Mouse (Mus musculus): ENCODE measurements around the gene Ints3. TPM values are rescaled to one million over a fixed set of nuclear protein-coding genes. Genes with fewer than 3 reads are reported as not detected.

Gene Ints3
- polyA plus RNA-seq, 1 experiment from 2014 or later: 31.5 TPM

DNA sequence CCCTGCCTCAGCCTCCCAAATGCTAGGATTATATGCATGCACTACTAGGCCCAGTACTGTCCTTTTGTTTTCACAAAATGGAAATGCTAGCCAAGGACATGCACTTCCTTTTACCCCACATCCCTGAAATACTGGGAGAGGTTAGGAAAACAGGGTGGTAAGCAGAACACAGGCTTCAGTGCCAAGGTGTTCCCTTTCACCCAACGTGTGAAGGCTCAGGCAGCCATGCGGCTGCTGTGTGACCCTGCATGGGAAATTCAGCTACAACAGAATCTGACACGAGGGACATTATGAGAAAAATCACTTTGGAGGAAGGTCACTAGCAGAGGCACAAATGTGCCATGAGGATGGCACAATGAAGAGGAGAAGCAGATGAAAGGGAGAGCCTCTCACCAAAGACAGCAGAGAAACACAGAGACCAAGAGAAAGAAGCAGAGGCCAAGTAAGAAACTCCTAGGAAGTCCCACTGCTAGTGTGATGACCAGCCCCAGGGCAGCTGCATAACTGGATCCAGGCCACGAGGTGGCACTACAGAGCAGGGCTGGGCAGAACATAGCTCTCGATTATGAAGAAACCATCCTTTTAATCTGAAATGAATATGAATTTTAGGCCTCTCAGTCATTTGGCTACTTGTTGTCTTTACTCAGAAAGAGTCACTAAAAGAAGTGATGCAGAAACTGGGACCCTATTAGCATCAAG is 21.0 kb downstream of the Ints3 start:
- peaks cover 84% of the 10 kb centered on the region for H3K36me3 ChIP-seq
- no peak overlapping the region for H3K4me3 ChIP-seq (replicated peaks)
- no peak overlapping the region for H3K4me2 ChIP-seq
- H3K4me1 ChIP-seq: no peaks in the 10 kb centered on the region
- peak overlapping the region; percentile 11; the same call in 1 of the 2 replicates for H3K27ac ChIP-seq (replicated peaks)
- ATAC-seq (ENCODE audit: low FRiP score): no peak
- whole genome bisulfite sequencing: 47% methylated on average over 5 of the region's 5 CpGs
- H3K9me3 ChIP-seq (replicated peaks): no peaks in the 10 kb centered on the region
- no peak overlapping the region for H3K9ac ChIP-seq (replicated peaks)
- H3K27me3 ChIP-seq (replicated peaks): no peaks in the 10 kb centered on the region

GRCm38 (mm10) chr3:90408721-90409120 is 24.7 kb downstream of the Ints3 start:
- H3K4me3 ChIP-seq (replicated peaks): no peak overlapping the region
- H3K27ac ChIP-seq (replicated peaks): no peak overlapping the region
- peaks cover 88% of the 10 kb centered on the region for H3K36me3 ChIP-seq
- H3K4me1 ChIP-seq: no peaks in the 10 kb centered on the region
- WGBS: 92% methylated on average over 3 of the region's 3 CpGs
- H3K9me3 ChIP-seq (replicated peaks): no peaks in the 10 kb centered on the region
- H3K9ac ChIP-seq (replicated peaks): no peak overlapping the region
- H3K27me3 ChIP-seq (replicated peaks): no peaks in the 10 kb centered on the region
- H3K4me2 ChIP-seq: no peak overlapping the region
- no peak for ATAC-seq (ENCODE audit: low FRiP score)

- Histone ChIP-seq H3K9me3 (replicated peaks) (no peaks in the 10 kb centered on the region), H3K36me3 (peaks cover 96% of the 10 kb centered on the region), H3K27me3 (replicated peaks) (no peaks in the 10 kb centered on the region), H3K4me2 (no peak overlapping the region), H3K27ac (replicated peaks) (no peak overlapping the region), H3K4me1 (no peaks in the 10 kb centered on the region), H3K9ac (replicated peaks) (no peak overlapping the region), H3K4me3 (replicated peaks) (no peak overlapping the region)
- no peak for ATAC-seq (ENCODE audit: low FRiP score)
- 97% methylated on average over 5 of the region's 5 CpGs for WGBS
Measured at GRCm38 (mm10) chr3:90406414-90406813, 27.0 kb downstream of the Ints3 start.

DNA sequence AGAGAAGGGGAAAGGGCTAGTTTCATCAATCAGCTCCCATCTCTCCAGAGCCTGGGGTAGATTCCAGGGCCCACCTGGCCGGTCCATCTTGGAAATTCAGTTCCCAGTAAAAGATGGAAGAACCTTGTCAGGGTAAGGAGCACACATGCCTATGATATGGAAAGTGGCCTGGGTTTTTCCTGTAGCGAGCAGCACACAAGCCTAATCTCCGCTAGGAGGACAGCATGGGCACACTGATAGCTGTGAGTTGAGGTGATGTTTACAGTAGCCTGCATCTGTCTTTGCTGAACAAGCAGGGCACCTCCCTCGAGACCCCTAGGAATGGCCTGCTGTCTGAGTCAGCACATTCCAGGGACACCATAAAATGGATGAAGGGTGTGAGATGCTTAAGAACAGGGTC is 28.8 kb downstream of the Ints3 start:
- Histone ChIP-seq H3K4me1 (no peaks in the 10 kb centered on the region), H3K9ac (replicated peaks) (no peak overlapping the region), H3K4me3 (replicated peaks) (no peak overlapping the region), H3K36me3 (peaks cover 97% of the 10 kb centered on the region), H3K9me3 (replicated peaks) (no peaks in the 10 kb centered on the region), H3K4me2 (no peak overlapping the region), H3K27ac (replicated peaks) (no peak overlapping the region), H3K27me3 (replicated peaks) (no peaks in the 10 kb centered on the region)
- WGBS: 77% methylated on average over 4 of the region's 4 CpGs
- no peak for ATAC-seq (ENCODE audit: low FRiP score)

GRCm38 (mm10) chr3:90404121-90404520 is 29.3 kb downstream of the Ints3 start:
- Histone ChIP-seq H3K36me3 (peaks cover 97% of the 10 kb centered on the region), H3K9ac (replicated peaks) (no peak overlapping the region), H3K4me2 (no peak overlapping the region), H3K27ac (replicated peaks) (no peak overlapping the region), H3K4me3 (replicated peaks) (no peak overlapping the region), H3K27me3 (replicated peaks) (no peaks in the 10 kb centered on the region), H3K9me3 (replicated peaks) (no peaks in the 10 kb centered on the region), H3K4me1 (no peaks in the 10 kb centered on the region)
- ATAC-seq (ENCODE audit: low FRiP score): no peak
- 92% methylated on average over 3 of the region's 3 CpGs for WGBS

DNA sequence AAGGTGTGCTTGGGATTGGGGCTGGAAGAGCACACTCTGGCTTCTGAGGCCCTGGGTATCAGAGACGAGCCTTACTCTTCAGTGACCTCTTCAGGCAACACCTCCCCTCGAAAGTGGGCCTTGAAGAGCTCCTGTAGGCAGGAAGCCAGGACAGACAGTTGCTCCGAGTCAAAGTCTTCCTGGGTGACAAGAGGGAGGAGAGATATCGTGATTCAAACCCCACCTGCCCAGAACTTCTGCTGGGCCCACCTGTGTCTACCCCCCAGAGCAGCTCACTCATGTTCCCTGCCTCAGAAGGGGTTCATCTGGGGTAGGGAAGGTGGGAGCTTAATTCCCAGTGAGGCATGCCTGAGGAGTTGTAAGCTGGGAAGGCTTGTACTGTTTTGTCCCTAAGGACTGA is 32.4 kb downstream of the Ints3 start:
- H3K27ac ChIP-seq (replicated peaks): no peak overlapping the region
- ATAC-seq (ENCODE audit: low FRiP score): no peak
- no peaks in the 10 kb centered on the region for H3K27me3 ChIP-seq (replicated peaks)
- no peak overlapping the region for H3K4me2 ChIP-seq
- no peaks in the 10 kb centered on the region for H3K9me3 ChIP-seq (replicated peaks)
- H3K4me1 ChIP-seq: no peaks in the 10 kb centered on the region
- H3K36me3 ChIP-seq: peaks cover 90% of the 10 kb centered on the region
- WGBS: 88% methylated on average over 4 of the region's 4 CpGs
- no peak overlapping the region for H3K9ac ChIP-seq (replicated peaks)
- no peak overlapping the region for H3K4me3 ChIP-seq (replicated peaks)

DNA sequence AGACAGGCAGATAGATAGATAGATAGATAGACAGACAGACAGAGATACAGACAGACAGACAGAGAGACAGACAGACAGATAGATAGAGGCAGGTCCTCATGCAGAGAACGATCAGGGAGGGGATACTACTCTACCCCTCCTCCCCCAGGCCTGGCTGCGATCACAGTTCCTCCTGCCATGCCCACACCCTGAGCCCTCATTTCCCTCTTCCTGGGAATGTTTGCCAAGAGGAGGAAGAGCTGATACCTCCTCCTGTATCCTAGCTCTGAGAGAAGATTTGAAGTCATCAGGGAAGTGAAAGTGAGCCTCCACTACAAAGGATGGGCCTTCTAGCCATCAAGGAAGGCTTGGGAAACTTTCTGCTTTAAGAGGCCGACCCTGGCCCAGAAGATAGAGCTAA is 37.8 kb downstream of the Ints3 start:
- H3K36me3 ChIP-seq: peaks cover 86% of the 10 kb centered on the region
- 93% methylated on average over 3 of the region's 3 CpGs for WGBS

DNA sequence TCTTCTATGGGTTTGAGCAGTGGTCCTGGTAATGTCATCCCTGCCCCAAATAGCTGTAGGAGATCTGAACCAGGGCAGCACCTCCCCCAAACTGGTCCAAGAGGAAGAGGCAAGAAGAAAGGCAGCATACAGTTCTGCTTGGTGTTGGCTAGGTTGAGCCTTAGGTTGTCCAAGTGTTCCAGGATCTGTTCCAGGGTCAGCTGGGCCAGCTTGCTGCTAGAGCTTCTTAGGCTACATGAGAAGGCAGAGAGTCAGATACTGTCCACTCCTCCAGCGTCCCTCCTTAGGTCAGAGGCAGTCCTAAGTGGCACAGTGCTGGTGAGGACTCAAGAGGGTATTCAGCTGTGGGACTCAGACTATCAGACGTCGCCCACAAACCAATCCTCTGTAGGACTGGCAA is 40.8 kb downstream of the Ints3 start:
- Histone ChIP-seq H3K27me3 (replicated peaks) (no peaks in the 10 kb centered on the region), H3K36me3 (peaks cover 61% of the 10 kb centered on the region), H3K4me2 (no peak overlapping the region), H3K9ac (replicated peaks) (no peak overlapping the region), H3K27ac (replicated peaks) (no peak overlapping the region), H3K4me3 (replicated peaks) (no peak overlapping the region), H3K9me3 (replicated peaks) (no peaks in the 10 kb centered on the region), H3K4me1 (peaks cover 29% of the 10 kb centered on the region)
- 100% methylated on average over 3 of the region's 3 CpGs for WGBS
- no peak for ATAC-seq (ENCODE audit: low FRiP score)

More for the DNA sequence above, 37.8 kb downstream of the Ints3 start:
- H3K9ac ChIP-seq (replicated peaks): no peak overlapping the region
- H3K27me3 ChIP-seq (replicated peaks): no peaks in the 10 kb centered on the region
- H3K4me3 ChIP-seq (replicated peaks): no peak overlapping the region
- H3K9me3 ChIP-seq (replicated peaks): no peaks in the 10 kb centered on the region
- peaks cover 5% of the 10 kb centered on the region for H3K4me1 ChIP-seq
- no peak overlapping the region for H3K27ac ChIP-seq (replicated peaks)
- H3K4me2 ChIP-seq: no peak overlapping the region
- ATAC-seq (ENCODE audit: low FRiP score): no peak

DNA sequence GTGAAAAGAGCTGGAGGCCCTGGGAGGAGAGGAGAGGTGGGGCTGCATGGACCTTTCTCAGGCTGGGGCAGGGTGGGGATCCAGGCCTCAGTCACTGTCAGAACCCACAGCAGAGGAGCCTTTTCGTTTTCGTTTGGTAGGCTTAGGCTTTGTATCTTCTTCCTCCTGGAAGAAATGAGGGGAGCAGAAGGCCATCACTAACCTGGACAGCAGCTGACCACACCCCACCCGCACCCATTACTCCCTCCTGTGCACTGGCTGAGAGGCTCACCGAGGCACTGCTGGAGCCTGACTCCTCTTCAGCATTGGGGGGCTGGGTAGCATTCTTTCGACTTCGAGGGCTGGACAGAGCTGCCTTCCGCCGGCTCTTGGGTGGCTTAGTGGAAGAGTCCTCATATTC is 41.5 kb downstream of the Ints3 start:
- H3K4me3 ChIP-seq (replicated peaks): no peak overlapping the region
- H3K9ac ChIP-seq (replicated peaks): no peak overlapping the region
- no peak for ATAC-seq (ENCODE audit: low FRiP score)
- H3K36me3 ChIP-seq: peaks cover 57% of the 10 kb centered on the region
- no peaks in the 10 kb centered on the region for H3K9me3 ChIP-seq (replicated peaks)
- no peak overlapping the region for H3K4me2 ChIP-seq
- H3K27me3 ChIP-seq (replicated peaks): no peaks in the 10 kb centered on the region
- no peak overlapping the region for H3K27ac ChIP-seq (replicated peaks)
- H3K4me1 ChIP-seq: peaks cover 36% of the 10 kb centered on the region
- WGBS: 92% methylated on average over 8 of the region's 8 CpGs

DNA sequence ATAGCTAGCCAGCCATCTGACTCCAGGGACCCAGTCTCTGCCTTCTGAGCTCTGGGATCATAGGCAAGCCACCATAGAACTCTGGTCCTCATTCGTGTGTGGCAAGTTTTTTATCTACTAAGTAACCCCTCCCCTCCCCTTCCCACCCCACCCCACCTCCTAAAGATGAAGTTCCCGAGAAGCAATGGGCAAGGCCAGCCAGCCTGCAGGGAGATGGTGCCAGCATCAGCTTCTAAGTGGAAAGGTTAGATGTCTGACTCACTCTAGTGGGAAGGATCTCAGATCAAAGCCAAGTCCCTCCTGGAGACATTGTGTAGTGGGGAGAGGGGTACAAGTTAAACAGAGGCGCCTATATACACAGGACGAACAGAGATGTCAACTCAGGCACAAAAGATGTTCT is 42.4 kb downstream of the Ints3 start:
- WGBS: 79% methylated on average over 4 of the region's 4 CpGs
- Histone ChIP-seq H3K36me3 (peaks cover 57% of the 10 kb centered on the region), H3K4me2 (peak overlapping the region; percentile 72; the same call in 1 of the 2 replicates), H3K9ac (replicated peaks) (peak overlapping the region; percentile 91), H3K9me3 (replicated peaks) (no peaks in the 10 kb centered on the region), H3K27ac (replicated peaks) (peak overlapping the region; percentile 93; the same call in 1 of the 2 replicates), H3K4me1 (peaks cover 45% of the 10 kb centered on the region), H3K27me3 (replicated peaks) (no peaks in the 10 kb centered on the region), H3K4me3 (replicated peaks) (no peak overlapping the region)
- no peak for ATAC-seq (ENCODE audit: low FRiP score)

GRCm38 (mm10) chr3:90389511-90390490 is 43.6 kb downstream of the Ints3 start, which contains the start of gene Slc27a3:
Gene Slc27a3, minus strand, starts transcription at chr3:90389938.
- peak; percentile 82 for ATAC-seq (ENCODE audit: low FRiP score)
- peak within 1 kb of the TSS; percentile 72 for H3K4me2 ChIP-seq
- H3K36me3 ChIP-seq: peaks cover 51% of the 10 kb centered on the region
- peak within 1 kb of the TSS; percentile 93 for H3K27ac ChIP-seq (replicated peaks)
- H3K9me3 ChIP-seq (replicated peaks): no peaks in the 10 kb centered on the region
- peaks cover 45% of the 10 kb centered on the region for H3K4me1 ChIP-seq
- WGBS: 3% methylated on average over 55 of the region's 55 CpGs
- H3K9ac ChIP-seq (replicated peaks): peak within 1 kb of the TSS; percentile 91
- no peaks in the 10 kb centered on the region for H3K27me3 ChIP-seq (replicated peaks)
- H3K4me3 ChIP-seq (replicated peaks): peak within 1 kb of the TSS; percentile 66

All from neural tube, embryonic 15.5 days (tissue).